Mouse (Mus musculus): ENCODE results near the gene Utp11. TPM values are rescaled to one million over a fixed set of nuclear protein-coding genes. Genes with fewer than 3 reads are reported as not detected.

Gene Utp11
- total RNA-seq, 2 experiments from 2014 or later = 13.8 to 16.8 TPM

GRCm38 (mm10) chr4:124675037-124675436 is 18.4 kb downstream of the Utp11 start:
- peak; percentile 45 to 75 for DNase-seq
- intact Hi-C loops (cut with DNase I) = loop anchor here (1.0 to 2.0 kb wide), 3 partner anchors 446 to 734 kb away; no protein-coding TSS in a partner anchor

GRCm38 (mm10) chr4:124674334-124675032 is 18.9 kb downstream of the Utp11 start:
- intact Hi-C loops (cut with DNase I) = loop anchor here (1.0 to 2.0 kb wide), 3 partner anchors 446 to 734 kb away; no protein-coding TSS in a partner anchor
- DNase-seq = no peak

DNA sequence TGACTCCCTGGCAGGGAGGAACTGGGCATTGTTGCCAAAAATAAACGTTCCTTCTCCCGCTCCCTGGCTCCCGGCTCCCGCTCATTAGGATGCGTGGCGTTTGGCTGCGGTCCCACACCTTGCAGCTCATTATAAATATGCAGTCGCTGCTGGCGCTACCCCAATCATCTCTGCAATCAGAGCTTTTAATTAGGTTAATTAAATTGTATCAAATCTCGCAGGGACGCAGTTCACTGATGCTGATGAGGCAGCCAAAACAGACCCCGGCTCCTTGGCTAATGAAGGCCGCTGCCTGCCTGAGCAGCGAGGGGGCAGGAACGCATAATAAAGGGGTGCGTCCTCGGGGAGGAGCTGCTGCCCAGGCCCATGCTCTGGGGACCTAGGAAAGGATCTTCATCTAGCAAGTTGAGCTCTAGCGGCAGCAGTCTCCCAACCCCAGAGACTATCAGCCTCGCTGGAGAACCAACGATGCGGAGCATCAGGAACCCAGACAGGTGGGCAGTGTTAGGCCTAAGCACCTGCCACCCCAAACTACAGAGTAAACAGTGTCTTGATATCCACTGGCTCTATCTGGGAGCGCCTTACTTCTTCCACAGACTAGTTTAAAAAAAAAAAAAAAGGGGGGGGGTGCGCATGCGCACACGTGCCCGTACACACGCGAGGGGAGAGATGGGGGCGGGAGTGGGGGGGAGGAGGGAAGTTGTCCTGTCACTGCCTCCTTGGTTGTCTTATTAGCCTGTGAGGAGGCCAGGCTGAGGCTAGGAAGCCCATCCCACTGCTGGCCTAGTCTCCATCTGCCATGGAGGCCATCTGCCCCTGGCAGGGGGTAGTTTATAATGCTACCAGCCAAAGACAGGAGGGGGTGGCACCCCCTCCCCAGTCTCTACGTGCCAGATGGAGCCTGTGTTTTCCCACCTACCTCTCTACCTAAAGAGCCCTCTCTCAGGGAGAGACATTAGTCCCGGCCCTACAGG is 20.8 kb downstream of the Utp11 start:
- intact Hi-C loops (cut with DNase I) = no loop called here

GRCm38 (mm10) chr4:124671583-124671982 is 21.8 kb downstream of the Utp11 start:
- DNase-seq = no peak
- intact Hi-C loops (cut with DNase I) = no loop called here

More for the DNA sequence above, 20.8 kb downstream of the Utp11 start:
- DNase-seq = no peak

- intact Hi-C loops (cut with DNase I) = no loop called here
These were observed 23.2 kb downstream of the Utp11 start for GRCm38 (mm10) chr4:124670232-124670631.

GRCm38 (mm10) chr4:124668078-124668477 is 25.3 kb downstream of the Utp11 start:
- intact Hi-C loops (cut with DNase I) = loop anchor here (5.0 kb wide), 1 partner anchor 711 kb away; no protein-coding TSS in a partner anchor
- DNase-seq = no peak

More at GRCm38 (mm10) chr4:124670232-124670631, 23.2 kb downstream of the Utp11 start:
- no peak for DNase-seq

DNA sequence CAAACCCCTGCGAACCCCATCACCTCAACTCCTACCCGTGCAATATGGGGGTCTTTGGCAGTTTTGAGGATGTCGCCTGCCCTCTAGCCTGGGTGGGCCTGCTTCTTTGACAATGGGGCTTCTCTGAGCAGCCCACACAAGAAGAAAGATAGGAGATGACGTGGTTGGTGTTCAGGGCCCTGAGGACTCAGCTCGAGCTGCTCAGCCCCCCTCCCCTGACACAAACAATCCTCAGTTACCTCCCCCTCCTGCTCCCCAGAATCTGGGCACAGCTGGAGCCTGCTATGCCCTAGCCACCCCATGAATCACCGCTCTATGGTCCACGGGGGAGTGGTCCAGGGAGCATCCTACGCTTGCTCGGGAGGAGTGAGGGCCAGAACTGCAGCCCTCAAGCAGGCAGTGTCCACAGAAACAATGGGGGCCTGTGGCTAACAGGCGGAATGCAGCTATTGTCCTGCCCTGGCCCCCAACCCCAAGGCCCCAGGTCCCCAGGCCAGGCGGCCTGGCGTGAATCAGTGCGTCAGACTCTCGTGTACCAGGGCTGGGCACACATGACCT is 25.8 kb downstream of the Utp11 start:
- DNase-seq = no peak
- intact Hi-C loops (cut with DNase I) = loop anchor here (5.0 kb wide), 1 partner anchor 710 kb away; no protein-coding TSS in a partner anchor

GRCm38 (mm10) chr4:124664604-124665003 is 28.8 kb downstream of the Utp11 start:
- intact Hi-C loops (cut with DNase I) = loop anchor here (5.0 kb wide), 1 partner anchor 707 kb away; no protein-coding TSS in a partner anchor
- no peak for DNase-seq

DNA sequence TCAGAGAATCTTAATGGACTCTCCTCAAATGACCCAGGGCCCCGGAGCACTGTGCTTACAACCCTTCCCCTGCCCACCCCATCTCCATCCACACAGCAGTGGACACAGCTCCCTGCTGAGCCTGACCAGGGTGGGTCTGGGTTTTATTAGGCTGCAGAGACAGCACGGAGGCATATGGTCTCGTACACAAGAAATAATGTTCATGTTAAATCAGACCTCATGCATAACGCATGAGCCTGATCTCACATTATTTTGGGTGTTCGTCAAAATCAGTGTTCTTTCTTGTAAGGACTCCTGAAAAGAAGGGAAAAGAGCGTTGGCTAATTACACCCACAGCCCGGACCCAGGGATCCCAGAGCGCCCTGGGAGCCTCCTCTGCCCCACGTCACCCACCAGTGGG is 29.2 kb downstream of the Utp11 start:
- intact Hi-C loops (cut with DNase I) = no loop called here

DNA sequence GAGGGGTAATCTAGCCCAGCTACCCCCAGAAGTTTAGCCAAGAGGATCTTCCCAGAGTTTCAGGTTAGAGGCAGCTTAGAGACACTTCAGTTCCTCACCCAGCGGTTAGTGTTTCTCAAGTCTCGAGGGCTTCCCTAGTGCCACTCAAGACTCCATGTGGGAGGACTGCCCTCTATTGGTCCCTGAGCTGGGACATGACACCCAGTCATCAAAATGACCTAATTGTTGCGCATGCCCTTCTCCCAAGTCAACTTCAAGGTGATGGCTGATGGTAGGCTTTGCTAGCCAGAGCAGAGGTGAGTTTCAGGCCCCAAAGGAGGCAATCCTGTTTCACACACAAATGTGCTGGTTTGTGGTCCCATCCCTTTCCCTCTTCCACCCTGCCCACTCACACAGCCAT is 30.4 kb downstream of the Utp11 start:
- peak in 1 of 2 experiments; percentile 21 for DNase-seq
- intact Hi-C loops (cut with DNase I) = no loop called here

More for the DNA sequence above, 29.2 kb downstream of the Utp11 start:
- no peak for DNase-seq

DNA sequence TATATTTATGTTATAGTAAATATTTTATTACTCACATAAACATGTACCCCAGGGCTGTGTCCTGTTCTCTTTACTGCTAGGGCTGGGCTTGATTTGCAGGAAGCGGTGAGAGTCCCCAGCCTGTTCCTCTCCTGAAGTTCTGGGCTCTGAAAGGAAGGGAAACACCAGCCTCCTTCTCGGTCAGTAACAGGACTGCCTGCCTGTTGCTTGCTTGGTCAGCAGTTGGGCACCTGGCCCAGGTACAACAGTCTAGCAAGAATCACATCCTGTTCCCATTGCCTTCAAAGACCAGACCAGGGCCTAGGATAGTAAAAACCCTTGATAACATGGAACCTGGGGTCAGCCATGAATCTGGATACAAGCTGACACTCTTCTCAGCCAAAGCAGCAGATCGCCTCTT is 32.8 kb downstream of the Utp11 start:
- no peak for DNase-seq
- intact Hi-C loops (cut with DNase I) = no loop called here

- intact Hi-C loops (cut with DNase I) = loop anchor here (5.0 kb wide), 1 partner anchor 87 kb away; no protein-coding TSS in a partner anchor
- DNase-seq = peak in 1 of 2 experiments; percentile 21
These were observed 33.9 kb downstream of the Utp11 start for GRCm38 (mm10) chr4:124659251-124660217.

- intact Hi-C loops (cut with DNase I) = loop anchor here (5.0 kb wide), 1 partner anchor 86 kb away; no protein-coding TSS in a partner anchor
- peak in 1 of 2 experiments; percentile 13 for DNase-seq
These were observed 35.0 kb downstream of the Utp11 start for GRCm38 (mm10) chr4:124658412-124658851.

DNA sequence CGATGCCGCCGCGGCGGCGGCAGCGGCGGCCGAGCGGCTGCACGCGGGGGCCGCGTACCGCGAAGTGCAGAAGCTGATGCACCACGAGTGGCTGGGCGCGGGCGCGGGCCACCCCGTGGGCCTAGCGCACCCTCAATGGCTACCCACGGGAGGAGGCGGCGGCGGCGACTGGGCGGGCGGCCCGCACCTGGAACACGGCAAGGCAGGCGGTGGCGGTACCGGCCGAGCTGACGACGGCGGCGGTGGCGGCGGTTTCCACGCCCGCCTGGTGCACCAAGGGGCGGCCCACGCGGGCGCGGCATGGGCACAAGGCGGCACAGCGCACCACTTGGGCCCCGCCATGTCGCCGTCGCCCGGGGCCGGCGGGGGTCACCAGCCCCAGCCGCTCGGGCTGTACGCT is 35.6 kb downstream of the Utp11 start:
- DNase-seq = no peak
- intact Hi-C loops (cut with DNase I) = loop anchor here (5.0 kb wide), 1 partner anchor 85 kb away; no protein-coding TSS in a partner anchor

GRCm38 (mm10) chr4:124656854-124657650 is 36.3 kb downstream of the Utp11 start:
- intact Hi-C loops (cut with DNase I) = loop anchor here (5.0 kb wide), 1 partner anchor 85 kb away; no protein-coding TSS in a partner anchor
- peak; percentile 76 to 82 for DNase-seq

DNA sequence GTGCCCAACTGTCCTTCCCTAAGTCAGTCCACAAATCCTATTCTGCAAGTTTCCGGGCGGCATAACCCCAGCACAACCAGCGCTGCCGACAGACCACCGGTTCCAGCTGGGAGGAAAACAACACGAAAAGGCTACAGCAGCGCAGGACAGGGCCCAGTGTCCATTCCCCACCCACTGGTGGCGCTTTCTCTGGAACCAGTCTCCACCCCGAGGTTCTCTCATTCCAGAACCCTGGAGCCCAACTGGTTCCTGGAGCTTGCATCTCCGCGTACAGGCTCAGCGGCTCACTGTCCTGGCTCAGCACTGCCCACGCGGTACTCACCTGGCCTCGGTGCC is 36.9 kb downstream of the Utp11 start, which contains the start of gene Pou3f1:
Pou3f1 (plus strand) TSS at position 290 of the 336 bp plus-strand sequence.
- intact Hi-C loops (cut with DNase I) = loop anchor here (5.0 kb wide), 1 partner anchor 84 kb away; no protein-coding TSS in a partner anchor
- no peak for DNase-seq

DNA sequence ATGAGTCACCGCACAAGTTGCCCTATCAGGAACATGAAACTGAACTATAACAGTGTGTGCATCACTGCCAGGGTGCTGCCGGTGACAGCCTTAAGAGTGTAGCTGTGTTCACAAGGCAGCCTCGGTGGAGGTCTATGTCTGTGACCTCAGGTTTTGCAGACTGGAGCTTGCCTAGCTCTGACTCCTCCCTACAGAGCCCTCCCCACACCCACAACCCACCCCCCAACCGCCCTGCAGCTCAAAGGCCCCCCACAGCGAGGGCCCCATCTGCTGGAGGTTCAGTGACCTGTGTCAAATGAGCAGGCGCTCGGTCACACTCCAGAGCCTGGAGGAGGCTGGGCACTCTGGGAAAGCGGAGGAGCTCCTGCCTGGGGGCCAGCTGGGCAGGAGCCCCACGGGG is 40.5 kb downstream of the Utp11 start:
- intact Hi-C loops (cut with DNase I) = no loop called here
- no peak for DNase-seq

DNA sequence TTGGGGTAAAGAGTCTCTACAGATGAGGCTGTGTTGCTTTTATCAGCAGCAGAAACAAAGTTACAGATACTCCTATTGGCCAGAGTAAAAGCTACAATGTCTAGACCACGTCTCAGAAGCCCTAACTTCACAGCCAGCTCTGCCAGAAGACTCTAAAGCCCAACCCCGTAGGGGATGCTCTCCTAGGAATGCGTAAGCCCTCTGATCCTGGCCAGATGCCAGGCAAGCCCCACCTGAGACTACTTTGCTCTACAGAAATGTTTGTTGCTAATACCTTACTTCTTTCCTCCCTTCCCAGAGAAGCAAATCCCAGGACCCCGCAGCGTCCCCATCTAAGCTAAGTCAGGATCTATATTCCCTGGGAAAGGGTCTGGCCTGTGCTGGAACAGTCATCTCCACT is 45.5 kb downstream of the Utp11 start:
- no peak for DNase-seq
- intact Hi-C loops (cut with DNase I) = no loop called here
